Mouse (Mus musculus) testis, postnatal 10 days (tissue): ENCODE results near the gene Gba.

Experiments used
- DNase-seq: peaks from one replicate; pipeline ENCODE4 v3.0.0; 2021; ENCODE audit warnings: low spot score

Gene Gba

GRCm38 (mm10) chr3:89238494-89238893 is 35.8 kb downstream of the Gba start:
- peak; percentile 46 for DNase-seq

GRCm38 (mm10) chr3:89242331-89242895 is 39.7 kb downstream of the Gba start:
- peak; percentile 82 for DNase-seq

- DNase-seq: no peak
Measured at GRCm38 (mm10) chr3:89243609-89244008, 40.9 kb downstream of the Gba start.

GRCm38 (mm10) chr3:89244158-89244981 is 41.6 kb downstream of the Gba start:
- no peak for DNase-seq

- DNase-seq: no peak
Measured at GRCm38 (mm10) chr3:89244982-89245687, 42.4 kb downstream of the Gba start.

- DNase-seq: no peak
Measured at GRCm38 (mm10) chr3:89245688-89246171, 43.0 kb downstream of the Gba start, which contains the start of gene Krtcap2. TSS of gene Krtcap2 (plus strand) at chr3:89245966.

GRCm38 (mm10) chr3:89246261-89247100 is 43.8 kb downstream of the Gba start, which contains the start of gene Trim46:
TSS of gene Trim46 (minus strand) at chr3:89246309.
- peak; percentile 90 for DNase-seq

GRCm38 (mm10) chr3:89247466-89247865 is 44.7 kb downstream of the Gba start:
- DNase-seq: no peak

GRCm38 (mm10) chr3:89250435-89251040 is 47.8 kb downstream of the Gba start:
- DNase-seq: peak; percentile 65

GRCm38 (mm10) chr3:89251365-89251895 is 48.7 kb downstream of the Gba start:
- no peak for DNase-seq

GRCm38 (mm10) chr3:89254994-89255393 is 52.3 kb downstream of the Gba start:
- DNase-seq: no peak

- DNase-seq: no peak
Measured at GRCm38 (mm10) chr3:89256177-89256576, 53.4 kb downstream of the Gba start.
